Mouse (Mus musculus): ENCODE measurements around the gene Gm28551.
A peak's percentile ranks its signal among the peaks of the same experiment; 100 is the strongest.
"Not testable (repeated sequence)": the region's sequence is repeated elsewhere in the genome, so short reads cannot be mapped to it uniquely, and the experiment has no call there.

Gm28551 gene

DNA sequence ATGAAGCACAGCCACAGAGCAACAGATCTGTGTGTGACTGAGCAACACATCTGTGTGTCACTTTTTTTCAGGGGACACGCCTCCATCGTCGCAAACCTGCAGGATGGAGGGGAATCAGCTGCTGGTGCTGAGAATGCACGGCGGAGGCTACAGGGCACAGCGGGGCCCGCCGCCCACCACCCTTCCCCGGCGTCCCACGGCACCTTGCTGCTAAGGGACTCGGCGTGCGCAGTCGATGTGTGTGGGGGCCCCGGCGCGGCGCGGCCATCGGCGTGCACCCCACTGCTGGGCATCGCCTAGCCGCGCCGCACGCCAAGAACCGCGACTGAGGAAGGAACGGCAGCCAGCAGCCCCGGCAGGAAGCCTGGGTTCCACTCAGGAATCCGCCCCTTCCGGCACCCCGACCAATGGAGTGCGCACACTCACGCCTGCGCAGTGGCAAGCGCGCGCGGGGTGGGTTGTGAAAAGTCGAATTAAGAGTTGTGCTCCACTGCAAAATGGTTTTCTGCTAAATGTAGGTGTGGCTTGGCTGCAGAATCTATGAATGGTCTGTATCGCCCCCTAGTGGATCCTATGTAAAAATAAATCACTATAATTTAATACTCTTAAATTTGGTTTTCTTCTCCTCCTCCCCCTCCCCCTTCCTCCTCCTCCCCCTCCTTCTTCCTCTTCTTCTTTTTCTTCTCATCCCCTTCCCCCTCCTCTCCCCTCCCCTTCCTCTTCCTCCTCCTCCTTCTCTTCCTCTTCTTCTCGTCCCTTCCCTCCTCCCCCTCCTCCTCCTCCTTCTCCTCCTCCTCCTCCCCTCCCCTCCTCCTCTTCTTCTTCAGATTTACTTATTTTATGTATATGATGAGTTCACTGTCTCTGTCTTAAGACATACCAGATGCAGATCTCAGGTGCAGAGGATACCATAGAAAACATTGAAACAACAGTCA, at the start of gene Gm28551, which contains the start of the genes Asdurf and Asnsd1:
Gene Gm28551 (minus strand): TSS at position 341 of the 935 bp plus-strand sequence.
Gene Asdurf (minus strand): TSS at position 293 of the 935 bp plus-strand sequence.
Gene Asnsd1 (minus strand): TSS at position 426 of the 935 bp plus-strand sequence.
- DNase-seq: peak; percentile 97

DNA sequence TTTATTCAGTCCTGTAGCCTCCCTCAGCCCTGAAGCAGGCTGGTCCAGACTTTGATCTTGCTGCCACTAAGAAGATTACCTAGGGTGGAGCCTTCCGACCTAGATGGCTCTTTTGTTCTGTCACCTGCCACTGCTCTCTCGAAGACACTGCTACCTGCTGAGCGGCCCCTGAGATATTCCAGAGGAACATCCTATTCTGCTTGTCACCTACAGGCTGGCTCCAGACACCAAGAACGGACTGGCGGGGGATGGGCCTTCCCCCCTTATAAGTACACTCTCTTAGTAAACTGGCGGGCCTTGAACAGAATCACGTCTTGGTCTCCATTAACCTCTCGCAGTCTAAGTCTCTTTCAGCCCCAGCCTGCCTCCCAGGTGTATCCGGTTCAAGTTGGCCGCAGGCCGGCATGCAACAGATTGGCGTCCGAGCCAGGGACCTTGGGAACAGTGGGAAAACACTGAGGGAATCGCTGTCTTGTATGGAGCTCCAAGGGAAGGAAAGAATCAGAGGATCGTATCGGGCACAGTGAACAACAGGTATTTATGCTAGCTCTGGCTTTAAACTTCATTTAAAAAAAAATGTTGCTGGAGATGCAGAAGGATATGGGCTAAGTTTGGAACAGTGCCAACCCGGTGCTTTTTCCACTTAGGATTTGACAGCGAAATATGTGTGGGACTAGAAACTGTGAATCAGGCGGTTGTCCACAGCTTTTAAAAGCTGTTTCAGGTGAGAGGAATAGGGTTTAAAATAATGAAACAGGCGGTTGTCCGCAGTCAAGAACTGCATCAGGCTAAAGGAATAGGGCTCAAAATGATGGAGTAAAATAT, 41.7 kb upstream of the Gm28551 start:
- DNase-seq: peak; percentile 54 to 63

DNA sequence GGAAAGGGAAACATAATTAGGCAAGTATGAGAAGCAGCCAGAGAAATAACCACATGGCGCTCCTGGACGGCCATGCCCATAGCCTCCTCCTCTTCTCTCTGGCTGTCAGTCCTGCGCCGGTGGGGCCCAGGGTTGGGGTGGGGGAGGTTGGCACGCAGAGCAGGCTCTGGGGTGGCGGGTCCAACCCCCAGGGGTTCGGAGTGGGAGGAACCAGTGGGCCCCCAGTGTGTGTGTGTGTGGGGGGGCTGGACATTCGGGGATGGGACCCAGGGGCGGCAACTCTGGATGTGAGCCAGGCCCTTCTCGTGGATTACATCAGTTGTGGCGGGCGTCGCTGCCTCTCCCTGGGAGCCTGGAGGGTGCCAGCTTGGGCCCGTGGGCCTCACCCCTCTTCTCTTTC, 36.3 kb upstream of the Gm28551 start:
- peak in 1 of 2 experiments; percentile 6 for DNase-seq

DNA sequence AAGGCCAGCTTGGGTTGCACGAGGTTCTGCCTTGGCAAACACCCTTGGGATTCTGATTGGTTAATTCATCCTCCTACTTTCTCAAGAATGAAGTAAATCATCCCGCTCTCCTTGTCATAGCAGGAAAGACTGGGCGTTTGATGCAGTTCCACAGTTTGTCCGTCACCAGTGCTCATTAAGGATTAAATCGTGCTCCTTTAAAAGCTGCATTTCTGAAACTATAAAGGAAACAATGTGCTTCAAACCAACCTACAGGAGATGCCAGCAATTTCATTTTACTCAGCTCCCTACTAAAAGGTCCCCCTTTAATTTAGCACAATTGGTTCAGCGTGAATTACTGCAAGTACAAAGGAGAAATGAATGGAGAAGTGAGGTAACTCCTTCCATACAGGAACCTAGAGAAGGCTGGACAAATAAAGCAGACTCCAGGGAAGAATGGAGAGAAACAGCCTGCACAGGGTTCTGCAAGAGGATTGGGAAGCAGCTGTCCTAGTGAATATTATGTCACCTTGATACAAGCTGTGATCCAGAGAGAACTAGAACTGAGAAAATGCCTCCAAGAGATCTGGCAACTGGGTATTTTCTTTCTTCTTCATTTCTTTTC, 31.7 kb upstream of the Gm28551 start:
- DNase-seq: no peak

DNA sequence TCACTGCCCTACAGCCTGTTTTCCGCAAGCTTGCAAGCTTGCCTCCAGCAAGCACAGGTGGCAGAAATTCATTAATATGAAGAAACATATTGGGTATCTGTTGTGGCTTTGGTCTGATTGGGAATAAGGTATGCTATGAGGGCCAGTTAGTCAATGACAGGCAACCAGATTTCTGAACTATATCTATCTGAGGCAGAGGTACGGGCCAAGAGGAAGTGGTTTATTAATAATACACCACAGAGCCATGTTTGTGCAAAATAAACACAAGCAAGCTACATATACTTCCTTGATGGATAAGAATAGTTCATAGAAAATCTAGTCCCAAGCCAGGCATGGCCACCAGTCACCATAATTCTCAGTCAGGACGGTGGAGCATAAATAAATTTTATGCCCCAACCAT, 25.3 kb upstream of the Gm28551 start:
- DNase-seq: no peak

DNA sequence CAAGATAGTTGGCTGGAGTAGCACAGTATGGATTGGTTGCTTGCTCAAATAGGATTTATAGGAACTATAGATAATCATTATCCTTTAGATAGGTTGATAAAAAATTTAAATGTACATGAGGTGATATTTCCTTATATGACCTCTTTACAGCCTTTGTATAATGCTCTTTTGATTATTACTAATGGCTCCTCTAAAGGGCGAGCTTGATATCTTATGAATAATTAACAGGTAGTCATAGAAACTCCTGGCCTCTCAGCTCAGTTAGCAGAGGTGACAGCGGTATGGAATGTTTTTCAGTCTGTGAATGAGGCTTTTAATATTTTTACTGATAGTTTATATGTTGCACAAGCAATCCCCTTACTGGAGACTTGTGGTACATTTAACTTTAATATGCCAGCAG, 23.5 kb upstream of the Gm28551 start:
- not testable (repeated sequence) for DNase-seq

DNA sequence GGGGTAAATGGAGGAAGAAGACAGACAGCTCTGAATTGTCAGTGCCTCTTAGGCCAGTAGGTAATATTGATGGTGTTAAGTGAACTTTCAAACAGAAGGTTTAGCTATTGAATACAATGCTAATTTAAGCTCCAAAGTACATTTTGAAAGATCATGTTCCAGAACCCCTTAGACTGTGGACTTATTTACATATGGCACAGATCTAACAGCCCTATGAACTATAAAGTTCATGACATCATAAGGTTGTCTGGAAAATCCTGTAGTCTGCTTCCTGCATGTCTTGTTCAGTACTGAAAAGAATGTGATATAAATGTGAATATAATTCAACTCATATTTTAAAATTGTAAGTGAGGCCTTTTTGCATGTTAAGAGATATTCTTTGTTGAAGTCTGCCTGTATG, 6.5 kb upstream of the Gm28551 start:
- DNase-seq: no peak

DNA sequence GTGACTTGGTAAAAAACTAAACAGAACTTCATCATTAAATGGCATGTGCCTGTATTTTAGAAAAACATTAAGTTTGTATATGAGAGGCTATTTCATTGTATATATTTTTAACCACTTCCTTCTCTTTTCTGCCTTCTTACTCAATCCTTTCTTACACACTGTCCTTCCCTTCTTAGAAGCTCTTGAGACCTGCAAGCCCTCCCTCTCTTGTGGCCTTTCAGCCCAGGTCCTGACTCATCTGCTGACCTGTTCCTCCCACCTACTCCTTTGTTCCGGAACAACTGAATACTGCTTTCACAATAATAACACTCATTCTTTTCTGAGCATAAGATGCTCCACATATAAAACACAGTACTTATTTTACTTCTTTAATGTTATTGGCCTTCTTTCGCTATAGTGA, 11.4 kb downstream of the Gm28551 start:
- no peak for DNase-seq

DNA sequence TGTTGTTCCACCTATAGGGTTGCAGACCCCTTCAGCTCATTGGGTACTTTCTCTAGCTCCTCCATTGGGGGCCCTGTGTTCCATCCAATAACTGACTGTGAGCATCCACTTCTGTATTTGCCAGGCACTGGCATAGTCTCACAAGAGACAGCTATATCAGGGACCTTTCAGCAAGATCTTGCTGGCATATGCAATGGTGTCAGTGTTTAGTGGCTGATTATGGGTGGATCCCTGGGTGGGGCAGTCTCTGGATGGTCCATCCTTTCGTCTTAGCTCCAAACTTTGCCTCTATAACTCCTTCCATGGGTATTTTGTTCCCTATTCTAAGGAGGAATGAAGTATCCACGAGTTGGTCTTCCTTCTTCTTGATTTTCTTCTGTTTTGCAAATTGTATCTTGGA, 15.1 kb downstream of the Gm28551 start:
- DNase-seq: not testable (repeated sequence)

DNA sequence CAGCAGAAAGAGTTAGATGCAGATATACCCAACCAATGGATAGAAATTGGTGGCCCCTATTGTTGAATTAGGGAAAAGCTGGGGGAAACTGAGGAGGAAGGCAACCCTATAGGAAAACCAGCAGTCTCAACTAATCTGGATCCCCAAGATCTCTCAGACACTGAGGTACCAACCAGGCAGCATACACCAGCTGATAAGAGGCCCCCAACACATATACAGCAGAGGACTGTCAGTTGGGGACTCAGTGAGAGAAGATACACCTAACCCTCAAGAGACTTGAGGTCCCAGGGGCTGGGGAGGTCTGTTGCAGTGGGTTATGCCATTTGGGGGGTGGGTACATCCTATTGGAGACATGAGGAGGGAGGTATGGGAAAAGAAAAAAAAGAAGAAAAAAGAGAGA, 17.0 kb downstream of the Gm28551 start:
- DNase-seq: no peak

DNA sequence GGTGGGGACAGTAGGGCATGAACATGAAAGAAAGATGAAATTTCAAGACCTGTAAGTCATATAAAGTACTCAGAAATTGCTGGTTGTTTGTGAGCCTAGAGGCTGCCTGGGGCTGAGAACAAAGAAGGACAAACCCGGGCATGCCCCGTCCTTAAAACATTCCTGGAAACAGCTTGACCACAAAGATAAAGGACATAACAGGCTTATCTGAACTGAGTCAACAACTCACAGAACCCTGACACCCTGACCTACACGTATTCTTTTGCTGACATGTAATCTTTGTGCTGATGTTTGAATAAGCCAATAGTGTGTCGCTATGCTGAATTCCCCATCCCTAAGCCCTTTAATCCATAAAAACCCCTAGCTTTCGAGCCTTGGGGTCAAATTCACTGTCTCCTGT, 18.9 kb downstream of the Gm28551 start:
- not testable (repeated sequence) for DNase-seq

DNA sequence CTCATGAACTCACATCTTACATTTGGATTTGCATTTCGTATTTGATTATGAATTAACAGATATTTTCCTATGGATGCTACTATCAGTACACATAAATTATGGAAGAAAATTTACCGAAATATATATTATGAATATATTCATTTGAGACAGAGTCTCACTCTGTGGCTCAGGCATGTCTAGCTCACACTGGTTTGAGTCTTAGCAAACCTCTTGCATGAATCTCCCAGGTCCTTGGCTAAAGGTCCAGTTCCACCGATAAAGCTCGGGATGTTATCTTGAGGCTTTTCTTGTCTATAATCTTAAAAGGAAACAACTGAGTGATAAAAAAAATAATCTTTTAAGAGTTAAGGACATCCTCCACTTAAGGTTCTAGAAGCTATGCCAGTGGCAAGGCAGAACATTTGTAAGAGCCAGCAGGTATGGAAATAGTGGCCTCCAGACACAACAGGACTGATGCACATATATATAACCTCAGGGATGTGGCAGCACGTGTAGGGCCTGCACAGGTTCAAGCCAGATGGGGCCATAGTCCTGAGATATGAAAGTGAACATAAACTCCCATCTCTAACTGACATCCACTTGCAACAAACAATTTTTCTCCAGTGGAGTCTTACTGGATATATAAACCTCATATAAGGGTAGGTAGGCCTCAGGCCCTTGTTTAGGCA, 27.5 kb downstream of the Gm28551 start:
- no peak for DNase-seq

DNA sequence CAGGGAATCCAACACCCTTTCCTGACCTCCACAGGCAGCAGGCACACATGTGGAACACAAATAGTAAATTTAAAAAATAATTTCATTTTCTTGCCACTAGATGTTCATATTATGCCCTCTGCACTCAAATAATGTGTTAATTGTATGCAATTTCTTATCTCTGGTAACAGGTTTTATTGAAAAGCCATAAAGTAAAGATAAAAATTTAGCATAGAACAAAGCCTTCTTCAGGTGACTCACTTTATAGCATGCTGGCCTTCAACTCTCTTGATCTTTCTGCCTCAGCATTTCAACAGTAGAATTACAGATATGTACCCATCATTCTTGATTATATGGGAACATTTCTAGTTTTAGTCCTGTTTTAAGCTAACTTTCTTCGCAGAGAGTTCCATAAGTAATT, 28.2 kb downstream of the Gm28551 start:
- no peak for DNase-seq

DNA sequence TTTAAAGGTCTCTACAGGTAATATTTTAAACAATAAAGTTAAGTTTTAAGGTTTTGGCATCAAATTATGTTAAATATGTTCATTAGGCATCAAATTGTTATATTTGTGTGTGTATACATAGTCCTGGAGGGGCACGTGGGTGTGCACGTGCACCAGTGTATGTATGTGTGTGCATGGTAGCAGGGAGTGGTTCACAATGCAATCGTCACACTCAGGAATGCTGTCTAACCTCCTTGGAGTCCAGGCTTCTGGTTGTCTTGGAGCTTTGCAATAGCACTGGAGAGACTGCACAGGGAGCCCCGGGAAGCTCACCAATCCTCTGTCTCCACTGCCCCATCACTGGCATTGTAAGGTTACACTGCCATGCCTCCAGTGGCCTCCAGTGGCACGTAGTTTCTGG, 29.2 kb downstream of the Gm28551 start:
- no peak for DNase-seq

DNA sequence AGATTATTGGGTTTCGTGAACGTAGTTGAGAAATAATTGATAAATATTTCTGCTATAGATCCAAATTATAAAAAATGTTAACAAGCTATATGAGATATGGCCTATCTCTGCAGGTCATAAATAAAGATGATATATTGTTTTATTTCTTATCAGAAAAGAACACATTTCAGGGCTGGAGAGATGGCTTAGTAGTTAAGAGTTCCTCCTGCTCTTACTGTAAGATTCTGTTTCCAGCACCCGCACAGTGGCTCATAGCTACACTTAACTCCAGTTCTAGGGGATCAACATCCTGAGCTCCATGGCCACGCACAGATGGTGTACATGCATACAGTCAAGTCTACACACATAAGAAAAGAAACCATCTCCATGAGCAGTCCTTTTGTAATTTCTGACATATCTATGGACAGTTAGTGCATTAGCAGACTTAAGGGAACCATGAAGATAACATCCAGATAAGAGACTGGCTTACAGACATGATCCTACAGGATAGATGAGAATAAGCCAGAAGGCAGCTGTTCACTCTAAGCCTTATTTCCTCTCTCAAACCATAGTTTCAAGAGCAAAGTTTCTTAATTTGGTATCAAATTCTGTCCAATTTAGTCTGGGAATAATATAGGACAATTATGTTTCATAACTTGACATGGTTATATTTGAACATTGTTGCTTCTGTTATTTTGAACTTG, 30.7 kb downstream of the Gm28551 start:
- DNase-seq: no peak

DNA sequence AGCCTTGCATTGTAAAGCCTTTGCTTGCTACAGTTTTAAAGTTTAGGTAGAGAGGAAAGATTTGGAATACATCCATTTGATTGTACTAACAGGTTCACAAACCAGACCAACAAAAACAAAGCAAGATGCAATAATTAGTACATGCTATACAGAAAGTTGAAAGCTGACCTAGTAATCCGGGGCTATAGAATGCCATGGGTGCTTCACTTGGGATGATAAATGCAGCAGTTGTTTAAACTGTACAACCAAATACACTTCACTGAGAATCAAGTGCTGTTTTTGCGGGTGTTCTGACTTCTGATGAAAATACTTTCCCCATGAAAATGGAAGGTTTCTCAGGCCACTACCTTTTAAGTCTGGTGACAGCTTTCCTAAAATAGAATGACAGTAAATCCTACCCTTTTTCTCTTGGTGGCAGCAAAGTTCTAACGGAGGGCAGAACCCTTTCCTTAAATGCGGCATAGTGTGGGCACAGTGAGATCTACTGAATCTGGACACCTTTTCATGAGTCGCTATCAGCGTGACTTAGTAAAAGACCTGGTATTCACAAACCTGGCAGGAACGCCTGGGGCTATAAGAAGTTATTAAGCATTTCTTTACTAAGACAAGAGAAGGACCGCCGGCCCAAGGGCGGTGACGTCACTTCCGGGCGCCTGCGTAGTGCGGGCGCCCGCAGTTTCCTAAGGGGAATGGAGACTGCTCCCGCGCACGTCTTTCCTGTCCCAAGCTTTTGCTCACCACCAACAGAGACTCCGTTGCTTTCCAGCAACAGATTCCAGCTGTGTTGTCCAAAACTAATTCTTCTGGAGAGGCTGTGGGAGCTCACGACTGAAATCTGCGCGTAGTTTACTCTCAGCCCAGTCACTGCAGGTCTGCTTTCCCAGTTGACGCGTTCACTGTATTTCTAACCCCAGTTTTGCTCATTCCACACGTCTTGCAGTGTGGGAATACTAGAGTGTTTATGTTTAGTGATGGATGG, 39.2 kb downstream of the Gm28551 start, which contains the start of gene Osgepl1:
Gene Osgepl1 (plus strand): TSS at position 636 of the 979 bp plus-strand sequence.
- peak; percentile 91 to 94 for DNase-seq

DNA sequence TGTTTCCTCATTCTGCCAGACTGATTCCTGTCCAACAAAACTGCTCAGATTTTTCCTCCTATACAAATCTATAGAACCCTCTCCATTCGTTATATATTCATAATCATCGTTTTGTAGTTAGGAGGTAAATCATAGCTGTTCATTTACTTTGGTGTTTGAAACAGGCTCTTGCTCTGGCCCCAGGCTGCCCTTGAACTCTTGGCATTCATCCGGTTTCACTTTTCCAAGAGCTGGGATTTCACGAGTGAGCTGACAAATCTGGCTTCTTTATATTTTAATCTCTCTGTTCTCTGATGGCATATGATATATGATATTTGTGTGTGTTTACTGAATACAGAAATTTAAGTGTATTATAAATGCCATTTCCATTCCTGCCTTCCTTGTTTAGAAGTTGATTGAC, 52.0 kb downstream of the Gm28551 start:
- no peak for DNase-seq

DNA sequence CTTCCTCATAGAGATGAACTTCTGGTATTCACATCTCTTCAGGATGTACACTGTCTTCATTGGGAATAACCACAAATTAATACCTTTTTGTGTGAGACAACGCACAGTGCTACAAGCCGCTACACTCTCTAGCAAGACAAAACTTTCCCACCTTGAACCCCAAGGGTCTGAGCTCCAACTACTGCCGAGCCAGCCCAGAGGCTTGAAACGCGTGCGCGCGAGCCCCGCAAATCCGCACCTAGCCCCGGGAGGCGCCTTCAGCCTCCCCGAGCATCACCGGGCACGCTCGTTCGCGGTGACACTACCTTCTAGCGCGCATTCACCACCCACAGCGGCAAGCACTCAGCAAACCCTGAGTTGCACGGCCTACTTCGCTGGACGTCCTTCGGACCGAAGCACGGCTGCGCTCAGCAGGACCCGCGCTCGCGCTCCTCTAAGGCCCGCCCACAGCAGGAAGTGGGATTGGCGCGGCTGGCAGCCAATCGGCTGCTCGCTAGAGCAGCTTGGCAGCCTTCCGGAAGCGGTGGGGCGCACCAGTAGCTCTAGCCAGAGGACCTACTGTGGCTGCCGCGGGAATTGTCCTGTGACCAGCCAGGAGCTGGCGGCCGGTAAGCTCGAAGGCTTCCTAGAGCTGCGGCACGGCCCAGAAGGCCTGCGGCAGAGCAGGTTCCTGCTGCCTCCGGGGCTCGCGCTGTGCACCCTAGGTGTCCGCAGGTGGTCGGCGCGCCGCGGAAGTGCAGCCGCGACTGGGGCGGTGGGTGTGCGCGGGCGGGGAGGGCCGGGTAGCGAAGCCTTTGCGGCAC, 55.7 kb downstream of the Gm28551 start, which contains the start of the genes Pms1, Ormdl1 and Gm28778:
Gene Pms1 (minus strand): TSS at position 438 of the 803 bp plus-strand sequence.
Gene Ormdl1 (plus strand): TSS at position 515 of the 803 bp plus-strand sequence.
Gene Gm28778 (plus strand): TSS at position 531 of the 803 bp plus-strand sequence.
- DNase-seq: peak; percentile 98 to 99

DNA sequence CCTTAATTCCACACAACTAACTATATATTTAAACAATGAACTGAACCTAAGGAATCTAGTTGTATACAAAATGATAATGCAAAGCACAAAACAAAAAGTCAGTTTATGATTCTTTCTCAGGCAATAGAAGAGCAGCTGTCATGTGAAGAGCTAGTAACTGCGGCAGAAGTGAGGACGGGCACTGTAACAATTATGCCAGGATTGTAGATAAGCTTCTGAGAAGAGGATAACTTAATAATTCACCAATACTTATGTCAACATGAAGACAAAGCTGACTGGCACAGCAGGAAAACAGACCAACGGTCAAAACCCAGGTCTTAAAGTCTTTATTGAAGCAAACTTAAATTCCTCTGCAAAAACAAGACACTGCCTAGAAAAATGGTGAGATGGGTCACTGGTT, 61.3 kb downstream of the Gm28551 start:
- DNase-seq: no peak
